Comparison of ENCODE assay signal across 8 mouse cellular contexts in genomic region chr7:34407492-34407891, GRCm38 (mm10). TPM values are rescaled to one million over a fixed set of nuclear protein-coding genes. Genes with fewer than 3 reads are reported as not detected.
DNase-seq lines count a peak whose midpoint lies in the region; ATAC-seq and TF ChIP-seq lines count a peak whose summit lies in the region.

No protein-coding gene starts in this region.

- H3K27ac ChIP-seq in forebrain, embryonic 11.5 days (ENCODE audit: low read depth, low read length), result no peak overlapping the region
- H3K27ac ChIP-seq in hindbrain, embryonic 11.5 days (ENCODE audit: low read depth, low read length), result no peak overlapping the region
- no peak overlapping the region for H3K27ac ChIP-seq in limb, embryonic 14.5 days (replicated peaks; ENCODE audit: low read depth, low read length)

- no peak for DNase-seq in frontal cortex, postnatal 14 days (ENCODE audit: low spot score in 2 of 2)
- peak; percentile 11 to 31 for DNase-seq in CD8-positive naive resting alpha-beta T cell, adult 2 months (ENCODE audit: low read depth in 2 of 2, low spot score in 2 of 2)
- peak; percentile 31 for DNase-seq in c-Kit-negative CD71-positive TER-119-positive erythroid progenitor cells, embryonic 14.5 days (ENCODE audit: low read depth, low spot score)
- DNase-seq in forebrain, embryonic 11.5 days (ENCODE audit: low spot score), result peak; percentile 76
- peak; percentile 82 for DNase-seq in hindbrain, embryonic 11.5 days (ENCODE audit: low spot score)
- DNase-seq in limb, embryonic 14.5 days (ENCODE audit: low spot score), result peak; percentile 62
- DNase-seq in naive thymus-derived CD4-positive, alpha-beta T cell, adult 2 months (ENCODE audit: low read depth), result peak; percentile 75

- H3K9ac ChIP-seq in forebrain, embryonic 11.5 days (ENCODE audit: low read length), result no peak overlapping the region
- H3K9ac ChIP-seq in hindbrain, embryonic 11.5 days (ENCODE audit: low read depth, low read length), result no peak overlapping the region
- H3K9ac ChIP-seq in limb, embryonic 14.5 days (ENCODE audit: low read depth, low read length, severe bottlenecking), result no peak overlapping the region

- 9% methylated on average over 8 of the region's 8 CpGs for WGBS in forebrain, embryonic 11.5 days
- 9% methylated on average over 8 of the region's 8 CpGs for WGBS in hindbrain, embryonic 11.5 days
- WGBS in limb, embryonic 14.5 days, result 8% methylated on average over 8 of the region's 8 CpGs

- peak; percentile 62; the same call in 1 of the 2 replicates for ATAC-seq in frontal cortex, adult (ENCODE audit: low TSS enrichment)
- peak; percentile 67; the same call in 1 of the 2 replicates for ATAC-seq in forebrain, embryonic 11.5 days (replicated peaks; ENCODE audit: low FRiP score)
- ATAC-seq in hindbrain, embryonic 11.5 days (ENCODE audit: low FRiP score), result peak; percentile 54; the same call in 1 of the 2 replicates
- ATAC-seq in limb, embryonic 14.5 days (ENCODE audit: low FRiP score, low read depth), result peak; percentile 23; the same call in 1 of the 2 replicates

- H3K4me1 ChIP-seq in forebrain, embryonic 11.5 days (replicated peaks; ENCODE audit: control insufficient read depth, insufficient read depth, low read length), result no peaks in the 10 kb centered on the region
- no peaks in the 10 kb centered on the region for H3K4me1 ChIP-seq in hindbrain, embryonic 11.5 days (replicated peaks; ENCODE audit: control insufficient read depth, insufficient read depth, low read length)
- no peaks in the 10 kb centered on the region for H3K4me1 ChIP-seq in limb, embryonic 14.5 days (ENCODE audit: control insufficient read depth, insufficient read depth, low read length)

- H3K9me3 ChIP-seq in forebrain, embryonic 11.5 days (ENCODE audit: control insufficient read depth, low read length), result no peaks in the 10 kb centered on the region
- no peaks in the 10 kb centered on the region for H3K9me3 ChIP-seq in hindbrain, embryonic 11.5 days (ENCODE audit: control insufficient read depth, low read length)
- no peaks in the 10 kb centered on the region for H3K9me3 ChIP-seq in limb, embryonic 14.5 days (ENCODE audit: control insufficient read depth, low read length)

- H3K27me3 ChIP-seq in forebrain, embryonic 11.5 days (ENCODE audit: control insufficient read depth, insufficient read depth, low read length), result no peaks in the 10 kb centered on the region
- H3K27me3 ChIP-seq in hindbrain, embryonic 11.5 days (ENCODE audit: control insufficient read depth, insufficient read depth, low read length), result no peaks in the 10 kb centered on the region
- no peaks in the 10 kb centered on the region for H3K27me3 ChIP-seq in limb, embryonic 14.5 days (ENCODE audit: control insufficient read depth, insufficient read depth, low read length)

- TF ChIP-seq POLR2A in limb, embryonic 14.5 days (IDR thresholded peaks at IDR 0.05; ENCODE audit: borderline replicate concordance, extremely low read depth, insufficient read depth, insufficient read length), result no peak

- no peak overlapping the region for H3K4me2 ChIP-seq in forebrain, embryonic 11.5 days (ENCODE audit: low read depth, low read length, severe bottlenecking)
- no peak overlapping the region for H3K4me2 ChIP-seq in hindbrain, embryonic 11.5 days (replicated peaks; ENCODE audit: low read depth, low read length)
- H3K4me2 ChIP-seq in limb, embryonic 14.5 days (replicated peaks; ENCODE audit: low read depth, low read length, severe bottlenecking), result no peak overlapping the region; the same call in 1 of the 2 replicates

- no peak overlapping the region for H3K4me3 ChIP-seq in forebrain, embryonic 11.5 days (ENCODE audit: low read depth, low read length)
- H3K4me3 ChIP-seq in hindbrain, embryonic 11.5 days (ENCODE audit: low read depth, low read length), result no peak overlapping the region
- no peak overlapping the region for H3K4me3 ChIP-seq in limb, embryonic 14.5 days (replicated peaks; ENCODE audit: low read length)

- H3K36me3 ChIP-seq in forebrain, embryonic 11.5 days (ENCODE audit: control insufficient read depth, insufficient read depth, low read length), result no peaks in the 10 kb centered on the region
- H3K36me3 ChIP-seq in hindbrain, embryonic 11.5 days (ENCODE audit: control insufficient read depth, insufficient read depth, low read length), result no peaks in the 10 kb centered on the region
- no peaks in the 10 kb centered on the region for H3K36me3 ChIP-seq in limb, embryonic 14.5 days (ENCODE audit: control insufficient read depth, insufficient read depth, low read length)

RNA-seq across cellular contexts. Expression of gene Lsm14a, which starts 14.4 kb away (rescaled TPM):
- polyA plus RNA-seq in forebrain, embryonic 11.5 days (2014; fragmentation: Nextera tagmentation; extraction: Ambion mirVana), result 66.8 and 69.1 TPM in 2 replicates
- 67.8 and 68.1 TPM in 2 replicates for polyA plus RNA-seq in hindbrain, embryonic 11.5 days (2014; fragmentation: Nextera tagmentation; extraction: Ambion mirVana)
- polyA plus RNA-seq in limb, embryonic 14.5 days (2012; rRNA removed), result 87.0 and 92.4 TPM in 2 replicates
- 64.6 and 65.8 TPM in 2 replicates for polyA plus RNA-seq in limb, embryonic 14.5 days (2014; fragmentation: Nextera tagmentation; extraction: Ambion mirVana)

Comparison
In these comparisons a context has a peak if more than half of its experiments do, and no peak if none do; other contexts are left out.
1. DNase-seq: peak in CD8-positive naive resting alpha-beta T cell, adult 2 months (2 of 2), c-Kit-negative CD71-positive TER-119-positive erythroid progenitor cells, embryonic 14.5 days (single experiment), forebrain, embryonic 11.5 days (single experiment), hindbrain, embryonic 11.5 days (single experiment), limb, embryonic 14.5 days (single experiment) and naive thymus-derived CD4-positive, alpha-beta T cell, adult 2 months (single experiment); none in frontal cortex, postnatal 14 days (0 of 2).
2. Peak in every context shown above with its lines, with median percentiles within 50 percentile points of each other: ATAC-seq.